Mouse (Mus musculus): ENCODE results near the gene Tlr13. TPM values are rescaled to one million over a fixed set of nuclear protein-coding genes. Genes with fewer than 3 reads are reported as not detected.
"Not testable (repeated sequence)": the region's sequence is repeated elsewhere in the genome, so short reads cannot be mapped to it uniquely, and the experiment has no call there.

Gene Tlr13
- total RNA-seq, 1 experiment from 2014 or later: 234 TPM

DNA sequence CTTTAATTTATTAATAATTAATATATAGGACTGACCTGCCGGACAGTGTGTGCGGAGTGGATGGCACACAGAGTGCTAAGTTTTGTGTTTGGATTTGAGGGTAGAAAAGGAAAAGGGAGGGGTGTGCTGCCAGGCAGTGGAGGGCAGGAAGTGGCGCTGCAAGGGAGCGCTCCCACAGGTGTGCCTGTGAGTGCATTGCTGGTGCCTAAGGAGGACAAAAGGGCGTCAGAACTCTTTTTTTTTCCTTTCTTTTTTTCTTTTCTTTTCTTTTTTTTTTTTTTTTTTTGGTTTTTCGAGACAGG lies 28.8 kb downstream of the Tlr13 start:
- no peak for ATAC-seq (replicated peaks; ENCODE audit: insufficient number of reproducible peaks, low FRiP score, low TSS enrichment, poor library complexity, severe bottlenecking)

DNA sequence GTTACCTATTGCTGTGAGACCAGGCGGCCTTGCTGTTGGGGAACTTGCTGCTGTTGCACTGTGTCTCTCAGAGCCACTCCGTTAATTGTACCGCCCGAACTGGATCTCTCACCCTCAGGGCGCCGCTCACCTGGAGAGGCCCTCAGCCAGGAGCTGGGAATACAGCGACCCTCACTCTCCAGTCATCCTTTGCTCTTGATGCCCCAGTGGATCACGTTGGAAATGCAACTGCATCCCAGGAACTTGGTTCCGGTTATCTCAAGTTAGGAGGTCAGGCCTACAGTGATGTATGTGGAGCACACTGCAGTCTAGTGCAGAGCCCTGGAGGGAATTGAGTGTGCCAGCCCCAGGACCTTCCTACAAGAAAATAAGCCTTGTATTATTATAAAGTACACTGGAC lies 33.3 kb downstream of the Tlr13 start:
- no peak for ATAC-seq (replicated peaks; ENCODE audit: insufficient number of reproducible peaks, low FRiP score, low TSS enrichment, poor library complexity, severe bottlenecking)

DNA sequence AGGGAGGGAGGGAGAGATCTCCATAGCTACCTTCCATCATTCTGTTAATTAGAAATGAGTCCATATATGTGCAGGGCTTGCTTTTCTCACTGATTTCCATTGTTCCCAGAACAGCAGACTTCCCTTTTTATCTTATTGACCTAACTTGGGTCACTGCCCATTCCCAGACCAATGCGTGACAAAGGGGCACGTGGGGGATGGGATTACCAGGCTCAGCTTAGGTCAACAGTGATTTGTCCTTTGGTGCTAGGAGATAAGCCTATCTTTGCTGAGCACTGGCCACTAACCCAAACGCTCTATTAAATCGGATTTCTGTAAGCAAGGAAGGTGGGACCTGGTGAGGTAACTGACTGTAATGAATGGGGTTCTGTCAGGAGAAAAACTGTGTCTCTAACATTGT lies 41.3 kb downstream of the Tlr13 start:
- ATAC-seq (replicated peaks; ENCODE audit: insufficient number of reproducible peaks, low FRiP score, low TSS enrichment, poor library complexity, severe bottlenecking): no peak

DNA sequence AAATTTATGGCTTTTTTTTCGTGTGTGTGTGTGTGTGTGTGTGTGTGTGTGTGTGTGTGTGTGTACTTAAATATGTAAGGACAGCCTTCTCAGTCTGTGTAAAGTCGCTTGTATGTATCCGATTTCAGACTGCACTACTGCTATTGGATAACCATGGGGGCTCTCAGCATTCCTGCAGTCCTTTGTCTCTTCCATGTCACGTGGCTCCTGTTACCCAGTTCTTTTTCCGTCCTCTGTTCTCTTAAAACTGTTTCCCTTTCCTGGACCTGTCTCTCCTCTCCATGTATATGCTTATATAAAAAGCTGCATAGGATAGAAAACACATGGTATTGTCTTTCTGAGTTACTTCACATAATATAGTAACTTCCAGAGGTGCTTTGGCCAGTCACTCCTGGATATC lies 42.7 kb downstream of the Tlr13 start:
- no peak for ATAC-seq (replicated peaks; ENCODE audit: insufficient number of reproducible peaks, low FRiP score, low TSS enrichment, poor library complexity, severe bottlenecking)

DNA sequence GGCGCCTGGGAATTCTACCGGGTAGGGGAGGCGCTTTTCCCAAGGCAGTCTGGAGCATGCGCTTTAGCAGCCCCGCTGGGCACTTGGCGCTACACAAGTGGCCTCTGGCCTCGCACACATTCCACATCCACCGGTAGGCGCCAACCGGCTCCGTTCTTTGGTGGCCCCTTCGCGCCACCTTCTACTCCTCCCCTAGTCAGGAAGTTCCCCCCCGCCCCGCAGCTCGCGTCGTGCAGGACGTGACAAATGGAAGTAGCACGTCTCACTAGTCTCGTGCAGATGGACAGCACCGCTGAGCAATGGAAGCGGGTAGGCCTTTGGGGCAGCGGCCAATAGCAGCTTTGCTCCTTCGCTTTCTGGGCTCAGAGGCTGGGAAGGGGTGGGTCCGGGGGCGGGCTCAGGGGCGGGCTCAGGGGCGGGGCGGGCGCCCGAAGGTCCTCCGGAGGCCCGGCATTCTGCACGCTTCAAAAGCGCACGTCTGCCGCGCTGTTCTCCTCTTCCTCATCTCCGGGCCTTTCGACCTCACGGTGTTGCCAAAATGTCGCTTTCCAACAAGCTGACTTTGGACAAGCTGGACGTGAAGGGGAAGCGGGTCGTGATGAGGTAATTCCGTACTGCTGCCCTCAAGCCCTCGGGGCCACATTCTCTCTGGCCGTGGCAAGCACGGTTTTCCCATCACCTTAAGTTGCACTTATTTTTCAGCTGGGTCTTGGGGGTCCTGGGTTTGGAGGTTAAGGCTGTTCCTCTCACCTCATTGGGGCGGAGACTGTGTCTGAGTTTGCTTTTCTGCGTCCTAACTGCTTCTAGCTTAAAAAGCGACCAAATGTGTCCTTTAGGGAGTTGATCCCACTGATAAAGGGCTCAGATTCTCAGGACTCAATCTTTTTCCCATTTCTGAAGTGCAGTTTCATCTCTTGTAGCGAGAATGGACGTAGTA lies 44.0 kb downstream of the Tlr13 start, which contains the start of gene Pgk1:
TSS of gene Pgk1 (plus strand) at position 388 of the 937 bp plus-strand sequence.
- peak; percentile 98 for ATAC-seq (replicated peaks; ENCODE audit: insufficient number of reproducible peaks, low FRiP score, low TSS enrichment, poor library complexity, severe bottlenecking)

DNA sequence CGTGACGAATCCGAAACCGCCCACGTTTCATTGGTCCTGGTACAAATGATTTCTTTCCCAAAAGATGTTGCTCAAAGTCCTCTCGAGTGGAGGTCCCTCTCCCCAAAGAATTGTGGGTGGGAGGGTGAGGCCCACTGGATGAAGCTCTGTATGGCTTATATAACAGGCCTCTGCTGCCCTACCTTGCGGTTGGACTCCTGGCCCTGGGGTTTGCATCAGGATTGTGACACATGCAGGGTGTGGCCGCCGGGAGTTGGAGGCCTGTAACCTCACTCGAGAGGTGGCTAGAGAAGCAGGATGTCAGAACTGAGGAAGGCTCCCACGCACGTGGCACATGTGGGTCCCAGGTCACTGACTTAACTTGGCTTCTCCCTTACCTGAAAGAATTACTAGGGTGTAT lies 44.7 kb downstream of the Tlr13 start:
- ATAC-seq (replicated peaks; ENCODE audit: insufficient number of reproducible peaks, low FRiP score, low TSS enrichment, poor library complexity, severe bottlenecking): 0 out of 2 replicates have a peak, but pooled peaks have one; percentile 28

DNA sequence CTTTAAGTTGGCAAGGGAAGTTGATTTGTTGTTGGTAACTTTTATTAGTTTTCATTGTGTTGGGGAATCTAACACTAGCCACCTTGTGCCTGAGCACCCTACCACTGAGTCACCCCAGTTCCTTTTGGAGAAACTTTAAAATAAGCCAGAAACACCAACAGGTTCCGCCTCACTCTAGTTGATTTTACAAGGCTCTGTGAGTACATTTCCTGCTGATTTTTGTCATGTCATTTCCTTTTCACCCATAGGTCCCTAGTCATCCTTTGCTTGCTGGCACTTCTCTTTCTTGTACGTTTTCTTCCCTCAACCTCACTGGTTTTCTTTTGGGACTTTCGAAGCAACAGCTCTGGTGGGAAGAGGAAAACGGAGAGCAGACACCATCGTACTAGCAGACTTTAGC lies 46.4 kb downstream of the Tlr13 start:
- ATAC-seq (replicated peaks; ENCODE audit: insufficient number of reproducible peaks, low FRiP score, low TSS enrichment, poor library complexity, severe bottlenecking): no peak

DNA sequence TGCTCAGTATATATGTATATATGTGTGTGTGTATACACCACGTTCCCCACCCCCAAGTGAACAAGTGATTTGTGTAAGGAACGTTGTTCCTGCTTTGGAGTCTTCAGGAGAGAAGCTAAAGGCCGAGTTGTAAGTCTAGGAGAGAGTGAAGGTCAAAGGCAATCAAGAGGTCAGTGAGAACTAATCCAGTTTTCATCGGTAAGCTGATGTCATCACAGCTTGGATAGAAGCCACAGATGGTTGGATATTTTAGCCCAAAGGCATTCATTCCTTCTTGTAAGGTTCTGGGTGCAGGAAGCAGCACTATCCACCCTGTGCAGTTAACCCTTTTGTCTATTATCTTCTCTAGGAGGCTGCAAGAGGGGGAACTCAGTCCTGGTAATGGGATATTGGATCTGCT lies 47.1 kb downstream of the Tlr13 start:
- no peak for ATAC-seq (replicated peaks; ENCODE audit: insufficient number of reproducible peaks, low FRiP score, low TSS enrichment, poor library complexity, severe bottlenecking)

DNA sequence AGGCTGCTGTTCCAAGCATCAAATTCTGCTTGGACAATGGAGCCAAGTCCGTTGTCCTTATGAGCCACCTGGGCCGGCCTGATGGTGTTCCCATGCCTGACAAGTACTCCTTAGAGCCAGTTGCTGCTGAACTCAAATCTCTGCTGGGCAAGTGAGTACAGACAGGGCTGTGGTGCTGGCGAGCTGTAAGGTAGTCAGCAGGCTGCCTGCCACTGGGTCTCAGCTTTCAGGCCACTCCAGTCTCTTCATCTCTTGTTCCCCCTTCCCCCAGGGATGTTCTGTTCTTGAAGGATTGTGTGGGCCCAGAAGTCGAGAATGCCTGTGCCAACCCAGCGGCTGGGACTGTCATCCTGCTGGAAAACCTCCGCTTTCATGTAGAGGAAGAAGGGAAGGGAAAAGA lies 51.4 kb downstream of the Tlr13 start:
- ATAC-seq (replicated peaks; ENCODE audit: insufficient number of reproducible peaks, low FRiP score, low TSS enrichment, poor library complexity, severe bottlenecking): not testable (repeated sequence)

DNA sequence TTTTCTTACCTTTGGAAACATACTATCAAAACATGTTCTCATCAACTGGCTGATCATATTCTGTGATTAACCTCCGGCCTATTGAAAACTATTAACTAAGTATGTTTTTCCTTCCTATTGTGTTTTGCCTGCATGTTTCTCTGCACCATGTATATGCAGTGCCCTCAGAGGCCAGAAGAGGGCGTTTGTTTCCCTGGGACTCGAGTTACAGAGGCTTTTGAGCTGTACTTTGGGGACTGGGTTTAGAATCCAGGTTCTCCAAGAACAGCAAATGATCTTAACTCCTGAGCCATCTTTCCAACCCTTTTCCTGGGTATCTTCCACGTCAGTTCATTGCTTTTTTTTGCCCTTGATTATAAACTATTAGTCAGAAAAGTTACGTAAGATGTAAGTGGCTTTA lies 54.3 kb downstream of the Tlr13 start:
- no peak for ATAC-seq (replicated peaks; ENCODE audit: insufficient number of reproducible peaks, low FRiP score, low TSS enrichment, poor library complexity, severe bottlenecking)

DNA sequence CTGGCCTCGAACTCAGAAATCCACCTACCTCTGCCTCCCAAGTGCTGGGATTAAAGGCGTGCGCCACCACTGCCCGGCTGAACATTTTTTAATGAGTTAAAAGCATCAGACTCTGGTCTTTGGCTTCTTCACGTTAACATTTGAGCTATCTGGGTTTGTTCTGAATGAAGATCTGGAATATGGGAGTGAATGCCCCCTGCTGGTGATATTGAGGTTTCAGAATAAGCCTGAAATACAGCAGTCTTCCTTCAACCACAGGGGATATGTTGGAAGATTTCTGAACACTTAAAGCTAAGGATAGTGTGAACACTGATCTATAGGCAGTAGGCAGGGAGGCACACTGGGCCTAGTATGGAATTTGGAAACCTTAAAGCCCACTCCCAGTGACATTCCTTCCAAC lies 55.9 kb downstream of the Tlr13 start:
- ATAC-seq (replicated peaks; ENCODE audit: insufficient number of reproducible peaks, low FRiP score, low TSS enrichment, poor library complexity, severe bottlenecking): no peak

DNA sequence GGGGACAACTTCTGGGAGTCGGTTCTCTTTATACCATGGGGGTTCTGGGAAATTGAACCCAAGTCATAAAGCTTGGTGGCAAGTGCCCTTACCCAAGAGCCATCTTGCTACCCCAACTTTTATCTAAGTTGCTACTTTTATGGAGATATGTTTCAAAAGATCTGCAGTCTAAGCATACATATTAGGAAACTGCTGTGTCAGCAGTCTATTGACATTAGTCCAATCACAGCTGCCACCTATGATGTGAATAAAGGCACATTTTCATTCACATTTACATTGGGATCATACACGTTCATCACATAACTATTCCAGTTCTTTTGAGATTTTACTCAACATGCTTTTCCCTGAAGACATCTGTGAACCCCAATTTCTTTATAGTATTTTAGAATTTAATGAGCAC lies 66.1 kb downstream of the Tlr13 start:
- ATAC-seq (replicated peaks; ENCODE audit: insufficient number of reproducible peaks, low FRiP score, low TSS enrichment, poor library complexity, severe bottlenecking): no peak

Other genes starting within 250 kb of the Tlr13 start
- 260 to 491 TPM (median 321 TPM) in 3 replicates for gene Atrx, start 213.8 kb upstream of the Tlr13 start, total RNA-seq (2017)
- gene Magt1, start 131.3 kb upstream of the Tlr13 start, total RNA-seq (2017): 86.2 to 91.2 TPM (median 91.0 TPM) in 3 replicates
- 204 to 418 TPM (median 281 TPM) in 3 replicates for gene Cox7b, start 127.5 kb upstream of the Tlr13 start, total RNA-seq (2017)
- 53.7 to 68.9 TPM (median 66.7 TPM) in 3 replicates for gene Atp7a, start 115.9 kb upstream of the Tlr13 start, total RNA-seq (2017)
- 128 to 201 TPM (median 187 TPM) in 3 replicates for gene Pgk1, start 43.9 kb downstream of the Tlr13 start, total RNA-seq (2017)
- 5.5 to 10.8 TPM (median 9.9 TPM) in 3 replicates for gene Taf9b, start 78.0 kb downstream of the Tlr13 start, total RNA-seq (2017)
- gene Fnd3c2, start 112.2 kb downstream of the Tlr13 start, total RNA-seq (2017): not detected in 3 replicates

All from monocyte, adult 5-6 weeks (primary cell).